Mouse (Mus musculus): Measurements from ENCODE around the gene C2cd5.
A peak's percentile ranks its signal among the peaks of the same experiment; 100 is the strongest.

- TF ChIP-seq ZMIZ1 (IDR thresholded peaks at IDR 0.05; ENCODE audit: low read depth, low read length) (no peak), ZNF384 (IDR thresholded peaks at IDR 0.05; ENCODE audit: low read depth, low read length) (no peak), CTCF (IDR thresholded peaks at IDR 0.05 in 2 of 3, conservative IDR thresholded peaks at IDR 0.05 in 1 of 3; ENCODE audit: control insufficient read depth in 1 of 3, insufficient read depth in 1 of 3, low read depth in 2 of 3, low read length in 3 of 3, poor library complexity in 1 of 3, severe bottlenecking in 1 of 3) (peak in 2 of 3 experiments; percentile 42 to 63; a peak in 4 of 6 replicates), POLR2AphosphoS2 (IDR thresholded peaks at IDR 0.05; ENCODE audit: low read length) (no peak)
Measured at GRCm38 (mm10) chr6:143114556-143114955, 14.6 kb upstream of the C2cd5 start.
